Mouse (Mus musculus) layer of hippocampus, postnatal 14 days (tissue): ENCODE measurements around the gene Magea8. TPM values are rescaled to one million over a fixed set of nuclear protein-coding genes. Genes with fewer than 3 reads are reported as not detected.
"Not testable (repeated sequence)": the region's sequence is repeated elsewhere in the genome, so short reads cannot be mapped to it uniquely, and the experiment has no call there.

Experiments
- DNase-seq, 2 experiments: peaks; one replicate each; pipeline ENCODE4 v3.0.0; 2021 to 2022; ENCODE audit warnings: low spot score in 2 of 2, mixed read lengths in 1 of 2
- long read RNA-seq, 2 experiments: library from polyadenylated mRNA; stranded (forward); transcript quantifications; one replicate each; pipeline ENCODE4 v2.0.0; 2021
- total RNA-seq, 2 experiments: library from RNA; stranded (reverse); gene quantifications; 2 replicates each; pipeline ENCODE4 v1.2.3; 2021

Gene Magea8
- total RNA-seq: not detected
- long read RNA-seq, experiment 1: 0 reads
- long read RNA-seq, experiment 2: 0 reads

DNA sequence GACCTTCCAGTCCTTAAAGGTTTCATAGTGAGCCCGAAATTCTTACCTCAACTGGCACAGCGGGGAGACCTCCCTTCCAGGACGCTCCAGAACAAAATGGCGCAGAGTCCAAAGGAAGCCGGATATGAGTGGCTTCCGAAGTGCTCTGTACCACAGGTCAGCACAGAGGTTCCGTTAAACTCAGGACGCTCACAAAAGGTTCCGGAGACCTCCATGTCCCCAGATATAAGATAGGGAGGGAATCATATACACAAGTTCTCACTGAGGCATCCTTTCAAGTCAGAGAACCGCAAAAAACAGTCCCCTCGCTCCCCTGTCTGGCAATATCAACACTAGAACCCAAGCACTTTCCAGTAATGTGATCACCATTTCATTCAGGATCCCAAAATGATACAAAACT lies at the start of gene Magea8:
TSS of gene Magea8 (minus strand) at position 101 of the 400 bp plus-strand sequence.
- not testable (repeated sequence) for DNase-seq

DNA sequence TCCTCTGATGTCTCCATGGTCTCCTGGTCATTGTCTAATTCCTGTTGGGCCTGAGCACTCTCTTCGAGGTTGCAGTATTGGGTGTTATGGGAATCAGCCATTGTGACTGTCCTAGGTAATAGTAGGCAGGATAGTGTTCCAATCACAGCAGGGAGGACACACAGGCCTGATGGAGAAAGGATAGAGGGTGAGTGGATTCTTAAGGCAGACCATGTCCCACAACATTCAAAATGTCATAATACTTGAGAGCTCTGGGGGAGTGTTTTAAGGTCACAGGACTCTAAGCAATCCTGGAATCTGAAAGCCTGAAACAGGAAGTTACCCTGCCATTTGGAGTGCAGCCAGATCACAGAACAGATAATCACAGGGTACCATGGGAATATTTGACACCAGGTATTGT lies 46.2 kb downstream of the Magea8 start, which contains the start of gene Magea3:
TSS of gene Magea3 (minus strand) at position 101 of the 400 bp plus-strand sequence.
- DNase-seq: not testable (repeated sequence)

DNA sequence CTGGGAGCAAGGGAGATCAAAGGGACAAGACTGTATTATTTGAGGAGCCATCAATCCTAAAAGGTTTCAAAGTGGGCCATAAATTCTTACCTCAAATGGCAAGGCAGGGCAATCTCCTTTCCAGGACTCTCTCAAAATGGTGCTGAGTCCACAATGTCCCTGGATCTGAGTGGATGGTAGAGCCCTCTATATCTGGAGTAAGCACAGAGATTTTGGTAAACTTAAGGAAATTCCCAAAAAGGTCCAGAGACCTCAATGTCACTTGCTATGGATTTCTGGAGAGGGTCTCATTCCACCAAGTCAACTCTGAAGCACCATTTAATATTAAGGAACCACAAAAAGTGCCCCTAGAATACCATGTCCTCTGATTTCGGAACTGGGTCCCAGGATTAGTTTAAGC lies 59.8 kb downstream of the Magea8 start, which contains the start of gene Magea6:
TSS of gene Magea6 (minus strand) at position 101 of the 400 bp plus-strand sequence.
- not testable (repeated sequence) for DNase-seq

Other genes with a start within 250 kb of the Magea8 start
- gene Cldn34b1, start 105.6 kb downstream of the Magea8 start, total RNA-seq: not detected
- not detected for gene Magea6, start 59.9 kb downstream of the Magea8 start, total RNA-seq
- gene Magea3, start 46.3 kb downstream of the Magea8 start, total RNA-seq: not detected
- gene Magea5, start 67.3 kb upstream of the Magea8 start, total RNA-seq: not detected
- gene Magea1, start 93.9 kb upstream of the Magea8 start, total RNA-seq: not detected
- gene Magea2, start 97.8 kb upstream of the Magea8 start, total RNA-seq: not detected
- not detected for gene Cldn34b2, start 132.6 kb upstream of the Magea8 start, total RNA-seq
- gene Sat1, start 220.6 kb upstream of the Magea8 start, total RNA-seq: 10 to 100 TPM; 56.1 to 80.4 TPM